Mouse (Mus musculus) ES-E14 (cell line): ENCODE results near the gene Zfp975. TPM values are rescaled to one million over a fixed set of nuclear protein-coding genes. Genes with fewer than 3 reads are reported as not detected.
A peak's percentile ranks its signal among the peaks of the same experiment; 100 is the strongest.
"Not testable (repeated sequence)": the region's sequence is repeated elsewhere in the genome, so short reads cannot be mapped to it uniquely, and the experiment has no call there.

Source experiments
- DNase-seq: peaks from one replicate; pipeline ENCODE4 v3.0.0-alpha.2; 2013; ENCODE audit warnings: low read depth, low spot score
- H3K27ac ChIP-seq: 2 replicates; pipeline ENCODE4 v1.5.1; 2012; ENCODE audit warnings: low read depth, mild to moderate bottlenecking, low read length, moderate library complexity, mixed read lengths; ENCODE audit not compliant: poor library complexity, insufficient read depth, severe bottlenecking
- H3K36me3 ChIP-seq: 2 replicates; pipeline ENCODE4 v1.6.1; 2012; ENCODE audit warnings: mild to moderate bottlenecking, low read length, moderate library complexity, mixed read lengths; ENCODE audit not compliant: control insufficient read depth, poor library complexity, insufficient read depth, severe bottlenecking
- H3K4me1 ChIP-seq, 2 experiments: fragments of 150-350 bp in 1 of 2; sonication (generic) in 1 of 2; 2 replicates each; pipeline ENCODE4 v1.6.1; 2012; ENCODE audit warnings: low read length in 2 of 2, mild to moderate bottlenecking in 1 of 2, mixed read lengths in 1 of 2; ENCODE audit not compliant: control insufficient read depth in 2 of 2, insufficient read depth in 2 of 2, poor library complexity in 1 of 2
- H3K4me3 ChIP-seq, 2 experiments: fragments of 150-350 bp in 1 of 2; sonication (generic) in 1 of 2; 2 replicates each; pipeline ENCODE4 v1.5.1; 2012; ENCODE audit warnings: low read length in 2 of 2, low read depth in 1 of 2, mild to moderate bottlenecking in 1 of 2, mixed read lengths in 1 of 2; ENCODE audit not compliant: insufficient read depth in 1 of 2, poor library complexity in 1 of 2, severe bottlenecking in 1 of 2
- H3K9ac ChIP-seq: 2 replicates; pipeline ENCODE4 v1.6.1; 2012; ENCODE audit warnings: low read depth, mild to moderate bottlenecking, low read length, mixed read lengths; ENCODE audit not compliant: poor library complexity, insufficient read depth, severe bottlenecking
- H3K9me3 ChIP-seq: fragments of 150-350 bp; sonication (generic); 2 replicates; pipeline ENCODE4 v1.6.1; 2012; ENCODE audit warnings: low read depth, mild to moderate bottlenecking, low read length; ENCODE audit not compliant: control insufficient read depth, insufficient read depth
- ZC3H11A ChIP-seq: IDR thresholded peaks from 2 replicates; pipeline ENCODE4 v1.6.1; 2012; ENCODE audit warnings: low read depth, mild to moderate bottlenecking, inconsistent platforms, low read length, borderline replicate concordance
- in situ Hi-C, 2 experiments: fragments of 600-800 bp; cut with MboI; formaldehyde crosslinking; loops; one replicate each; pipeline ENCODE4 v1.15.1; 2025; ENCODE audit warnings: low sequenced_read_pairs in 2 of 2, inconsistent platforms in 1 of 2; ENCODE audit not compliant: unreplicated experiment in 2 of 2
- total RNA-seq: library from RNA; depleted of rRNA; stranded (reverse); fragments of 300-350 nt; gene quantifications from 2 replicates; pipeline ENCODE4 v1.2.3, GENCODE M21; 2012; rRNA removed

The Zfp975 gene
- total RNA-seq, 1 experiment, result 22.9 TPM

GRCm38 (mm10) chr7:42660140-42660539 is 32.4 kb downstream of the Zfp975 start:
- in situ Hi-C loops, DNase-seq, H3K36me3 ChIP-seq, H3K9me3 ChIP-seq, H3K27ac ChIP-seq, H3K4me1 ChIP-seq, H3K4me3 ChIP-seq, H3K9ac ChIP-seq: not testable (repeated sequence)
- peak; percentile 29; the same call in 1 of the 2 replicates for TF ChIP-seq ZC3H11A

DNA sequence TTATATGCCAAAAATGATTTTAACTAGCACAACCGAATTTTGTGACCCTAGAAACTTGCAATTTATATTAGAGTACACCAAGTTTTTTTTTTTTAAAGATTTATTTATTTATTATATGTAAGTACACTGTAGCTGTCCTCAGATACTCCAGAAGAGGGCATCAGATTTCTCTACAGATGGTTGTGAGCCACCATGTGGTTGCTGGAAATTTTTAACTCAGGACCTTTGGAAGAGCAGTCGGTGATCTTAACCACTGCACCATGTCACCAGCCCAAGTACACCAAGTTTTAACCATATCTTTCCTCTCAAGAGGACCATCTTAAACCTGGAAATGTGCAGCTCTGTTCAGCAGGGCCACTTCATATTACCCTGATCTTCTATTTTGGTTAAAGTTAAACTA is 37.3 kb downstream of the Zfp975 start:
- H3K4me1 ChIP-seq, H3K9me3 ChIP-seq, H3K27ac ChIP-seq, H3K9ac ChIP-seq, H3K36me3 ChIP-seq, DNase-seq, H3K4me3 ChIP-seq, in situ Hi-C loops: not testable (repeated sequence)

GRCm38 (mm10) chr7:42643120-42643620 is 49.4 kb downstream of the Zfp975 start:
- H3K36me3 ChIP-seq, DNase-seq, H3K27ac ChIP-seq, H3K4me1 ChIP-seq, in situ Hi-C loops, H3K9ac ChIP-seq, H3K9me3 ChIP-seq: not testable (repeated sequence)
- H3K4me3 ChIP-seq, result peak overlapping the region; percentile 79 to 88; a peak in 3 of 4 replicates

DNA sequence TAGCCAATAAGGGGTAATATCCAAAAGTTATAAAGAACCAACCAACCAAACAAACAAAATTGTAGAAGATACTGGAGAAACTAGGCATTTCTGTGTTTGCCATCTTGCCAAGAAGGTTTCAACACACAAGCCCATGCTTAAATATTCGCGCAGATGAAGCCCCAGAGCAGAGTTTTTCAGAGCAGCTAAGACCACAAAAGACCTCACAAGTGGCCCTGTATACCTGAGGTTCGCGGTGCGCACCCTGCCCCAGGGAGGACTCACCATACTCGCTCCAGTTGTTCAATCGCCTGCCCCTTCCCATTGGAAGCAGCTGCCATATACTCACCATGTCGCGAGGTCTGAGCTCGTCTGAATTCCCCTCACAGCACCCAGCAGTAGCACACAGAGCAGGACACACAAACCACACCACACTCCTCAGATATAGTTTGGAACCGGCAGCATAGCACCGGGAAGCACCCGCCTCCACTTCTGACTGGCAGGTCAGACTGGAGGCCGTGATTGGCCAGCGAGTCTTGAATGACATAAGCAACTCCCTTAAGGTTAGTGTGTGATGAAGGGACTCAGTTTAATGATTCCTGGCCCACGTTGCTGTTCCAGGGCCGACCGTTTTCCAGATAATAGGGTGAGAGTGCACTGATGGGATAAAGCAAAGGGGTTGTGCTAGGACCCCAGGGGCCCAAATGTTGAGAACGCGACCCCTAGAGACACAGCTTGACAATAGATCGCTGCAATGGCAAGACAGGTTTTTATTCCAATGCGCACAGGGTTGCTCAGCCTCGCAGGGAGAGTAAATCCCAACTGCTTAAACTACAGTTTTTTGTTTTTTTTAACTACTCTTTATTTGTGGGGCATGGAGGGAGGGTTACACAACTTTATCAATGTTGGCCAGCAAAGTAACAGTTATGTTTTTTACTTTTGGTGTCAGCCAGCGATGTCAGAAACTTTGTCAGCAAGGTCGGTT is 50.1 kb downstream of the Zfp975 start, which contains the start of gene Zfp976:
Gene Zfp976 (minus strand): TSS at position 437 of the 964 bp plus-strand sequence.
- peak within 1 kb of the TSS; percentile 82 for H3K9ac ChIP-seq
- peak; percentile 67 for DNase-seq
- H3K9me3 ChIP-seq, in situ Hi-C loops, H3K36me3 ChIP-seq, H3K4me1 ChIP-seq: not testable (repeated sequence)
- peak within 1 kb of the TSS; percentile 33; the same call in 1 of the 2 replicates for H3K27ac ChIP-seq
- peak within 1 kb of the TSS; percentile 79 to 88 for H3K4me3 ChIP-seq

DNA sequence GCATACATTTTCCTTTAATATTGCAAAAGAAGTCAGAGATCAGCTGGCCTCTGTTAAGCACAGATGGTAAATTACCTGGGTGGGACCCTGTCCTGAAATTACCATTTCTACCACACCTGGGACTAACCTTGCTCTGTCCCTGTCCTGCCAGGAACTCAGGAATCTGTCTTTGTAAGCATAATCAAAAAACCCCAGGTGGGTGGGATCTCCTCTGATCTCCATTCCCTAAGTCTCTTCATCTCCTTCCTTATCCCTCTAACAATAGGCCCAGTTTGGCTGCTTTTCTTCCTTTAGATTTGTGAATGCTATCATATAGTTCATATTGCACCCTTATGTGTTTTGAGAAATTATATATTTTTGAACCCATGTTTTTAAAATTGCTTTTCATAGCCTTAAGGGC is 61.5 kb downstream of the Zfp975 start:
- H3K9ac ChIP-seq, H3K9me3 ChIP-seq, H3K36me3 ChIP-seq, H3K4me3 ChIP-seq, in situ Hi-C loops, DNase-seq, H3K4me1 ChIP-seq: not testable (repeated sequence)
- peak overlapping the region; percentile 36; the same call in 1 of the 2 replicates for H3K27ac ChIP-seq

Other genes with a start within 250 kb of the Zfp975 start
- not detected in 2 replicates for gene 4933421I07Rik, start 244.6 kb downstream of the Zfp975 start, total RNA-seq
- 41.8 and 56.6 TPM in 2 replicates for gene Zfp141, start 187.0 kb downstream of the Zfp975 start, total RNA-seq
- gene Gm21028, start 114.2 kb downstream of the Zfp975 start, total RNA-seq, result not detected in 2 replicates
- gene Zfp977, start 100.2 kb downstream of the Zfp975 start, total RNA-seq, result 38.4 and 46.4 TPM in 2 replicates
- gene Zfp976, start 50.2 kb downstream of the Zfp975 start, total RNA-seq, result 16.0 and 17.8 TPM in 2 replicates
- 45.3 and 50.6 TPM in 2 replicates for gene Gm17067, start 34.3 kb upstream of the Zfp975 start, total RNA-seq
- 0.05 TPM in 1 of 2 replicates, not detected in the other for gene Vmn2r62, start 100.8 kb upstream of the Zfp975 start, total RNA-seq
- gene Gm2381, start 174.5 kb upstream of the Zfp975 start, total RNA-seq, result 38.7 and 45.9 TPM in 2 replicates
- gene Vmn2r63, start 241.1 kb upstream of the Zfp975 start, total RNA-seq, result not detected in 2 replicates